Mouse (Mus musculus): Measurements from ENCODE around the gene Mtmr14.

Mtmr14 gene

GRCm38 (mm10) chr6:113276846-113277245 is 39.2 kb downstream of the Mtmr14 start:
- in situ Hi-C loops (cut with MseI, MboI) = no loop called here

- in situ Hi-C loops (cut with MseI, MboI) = no loop called here
These were observed 44.0 kb downstream of the Mtmr14 start for GRCm38 (mm10) chr6:113281676-113282075.

GRCm38 (mm10) chr6:113282101-113282802 is 44.6 kb downstream of the Mtmr14 start, which contains the start of gene Cpne9:
TSS of gene Cpne9 (plus strand) at chr6:113282307.
- in situ Hi-C loops (cut with MseI, MboI) = no loop called here

GRCm38 (mm10) chr6:113282969-113283368 is 45.3 kb downstream of the Mtmr14 start:
- in situ Hi-C loops (cut with MseI, MboI) = no loop called here

DNA sequence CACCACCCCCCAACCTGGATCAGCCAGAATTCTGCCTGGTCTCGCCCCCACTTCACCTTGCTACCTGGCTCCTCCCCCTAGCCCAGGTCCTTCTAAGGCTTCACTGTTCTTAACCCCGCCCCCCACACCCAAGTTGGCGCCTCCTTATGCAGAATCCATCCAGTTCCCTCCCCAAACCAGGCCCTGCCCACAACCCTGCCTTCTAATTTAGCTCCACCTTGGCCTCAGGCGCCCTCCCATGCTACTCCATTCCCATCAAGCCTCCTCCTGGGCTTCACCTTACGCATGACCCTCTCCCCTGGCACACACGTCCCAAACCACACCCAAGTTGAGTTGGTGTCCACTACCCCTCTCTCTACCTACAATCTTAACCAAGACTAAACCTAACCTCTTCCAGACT is 45.9 kb downstream of the Mtmr14 start:
- in situ Hi-C loops (cut with MseI, MboI) = no loop called here

GRCm38 (mm10) chr6:113284931-113285330 is 47.3 kb downstream of the Mtmr14 start:
- in situ Hi-C loops (cut with MseI, MboI) = no loop called here

GRCm38 (mm10) chr6:113286316-113286715 is 48.7 kb downstream of the Mtmr14 start:
- in situ Hi-C loops (cut with MseI, MboI) = no loop called here

GRCm38 (mm10) chr6:113287236-113287635 is 49.6 kb downstream of the Mtmr14 start:
- in situ Hi-C loops (cut with MseI, MboI) = no loop called here

DNA sequence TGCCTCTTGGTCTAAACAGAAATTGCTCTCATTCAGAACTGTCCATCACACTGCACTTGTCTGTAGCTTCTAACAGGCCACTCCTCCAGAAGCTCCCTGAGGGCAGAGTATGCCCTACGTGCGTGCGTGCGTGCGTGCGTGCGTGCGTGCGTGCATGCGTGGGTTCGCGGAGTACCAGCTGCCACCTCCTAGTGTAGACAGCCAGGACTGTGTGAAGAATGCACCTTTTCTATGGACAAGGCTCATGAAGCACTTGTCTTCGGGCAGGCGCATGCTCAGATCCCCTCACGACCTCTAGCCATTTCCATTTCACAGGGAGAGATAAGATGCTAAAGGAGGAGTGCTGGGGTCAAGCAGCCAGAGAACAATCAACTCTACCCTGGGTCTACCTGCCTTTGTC is 51.7 kb downstream of the Mtmr14 start:
- in situ Hi-C loops (cut with MseI, MboI) = no loop called here

- in situ Hi-C loops (cut with MseI, MboI) = no loop called here
These were observed 52.7 kb downstream of the Mtmr14 start for GRCm38 (mm10) chr6:113290346-113290745.

GRCm38 (mm10) chr6:113292938-113293337 is 55.3 kb downstream of the Mtmr14 start:
- in situ Hi-C loops (cut with MseI, MboI) = no loop called here

DNA sequence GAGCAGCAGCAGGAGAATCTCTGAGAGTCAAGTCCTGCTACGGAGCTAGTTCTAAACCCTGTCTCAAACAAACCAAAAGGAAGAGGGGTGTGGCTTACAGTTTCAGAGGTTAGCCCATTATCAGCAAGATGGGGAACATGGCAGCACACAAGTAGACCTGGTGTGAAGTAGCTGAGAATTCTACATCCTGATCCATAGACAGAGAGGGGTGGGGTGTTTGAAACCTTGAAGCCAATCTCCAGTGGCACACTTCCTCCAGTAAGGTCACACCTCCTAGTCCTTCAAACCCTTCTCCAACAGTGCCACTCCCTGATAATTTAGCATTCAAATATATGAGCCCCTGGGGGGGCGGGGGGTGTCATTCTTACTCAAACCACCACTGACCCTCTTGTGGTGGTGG is 58.4 kb downstream of the Mtmr14 start:
- in situ Hi-C loops (cut with MseI, MboI) = no loop called here

GRCm38 (mm10) chr6:113296639-113297038 is 59.0 kb downstream of the Mtmr14 start:
- in situ Hi-C loops (cut with MseI, MboI) = no loop called here

GRCm38 (mm10) chr6:113301350-113301749 is 63.7 kb downstream of the Mtmr14 start:
- in situ Hi-C loops (cut with MseI, MboI) = no loop called here

GRCm38 (mm10) chr6:113302258-113302657 is 64.6 kb downstream of the Mtmr14 start:
- in situ Hi-C loops (cut with MseI, MboI) = no loop called here

DNA sequence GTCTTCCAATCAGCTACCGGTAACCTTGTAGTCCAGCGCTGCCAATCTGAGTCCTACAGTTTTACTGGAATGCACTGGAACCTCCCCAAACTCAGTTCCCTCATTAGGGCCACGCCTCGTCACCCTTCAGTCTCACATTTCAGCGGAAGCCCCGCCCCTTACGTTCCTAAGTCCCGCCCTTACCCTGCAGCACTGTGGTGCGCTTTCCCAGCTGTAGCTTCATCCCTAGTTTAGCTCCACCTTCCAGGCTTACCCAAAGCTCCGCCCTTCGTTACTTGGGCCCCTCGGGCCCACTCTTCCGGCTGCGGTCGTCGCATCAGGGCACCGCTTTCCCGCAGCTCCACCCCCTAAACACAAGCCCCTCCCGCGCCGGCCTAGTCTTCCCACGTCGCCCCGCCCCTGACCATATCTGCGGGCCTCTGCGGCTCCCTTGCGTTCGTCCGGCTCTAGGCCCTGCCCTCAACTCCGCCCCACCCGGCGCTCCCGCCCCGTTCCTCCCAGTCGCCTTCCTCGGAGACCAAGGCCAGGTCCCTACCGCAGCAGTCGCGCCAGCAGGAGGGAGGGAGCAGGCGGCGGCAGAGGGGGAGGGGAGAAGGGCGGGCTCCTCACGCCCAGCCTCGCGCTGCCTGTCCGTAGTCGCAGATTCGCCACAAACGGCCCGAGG is 68.8 kb downstream of the Mtmr14 start:
- in situ Hi-C loops (cut with MseI, MboI) = no loop called here

- in situ Hi-C loops (cut with MseI, MboI) = no loop called here
These were observed 69.3 kb downstream of the Mtmr14 start, which contains the start of gene Brpf1 for GRCm38 (mm10) chr6:113306986-113307349. TSS of gene Brpf1 (plus strand) at chr6:113307137.

- in situ Hi-C loops (cut with MseI, MboI) = no loop called here
These were observed 70.0 kb downstream of the Mtmr14 start for GRCm38 (mm10) chr6:113307481-113308121.

DNA sequence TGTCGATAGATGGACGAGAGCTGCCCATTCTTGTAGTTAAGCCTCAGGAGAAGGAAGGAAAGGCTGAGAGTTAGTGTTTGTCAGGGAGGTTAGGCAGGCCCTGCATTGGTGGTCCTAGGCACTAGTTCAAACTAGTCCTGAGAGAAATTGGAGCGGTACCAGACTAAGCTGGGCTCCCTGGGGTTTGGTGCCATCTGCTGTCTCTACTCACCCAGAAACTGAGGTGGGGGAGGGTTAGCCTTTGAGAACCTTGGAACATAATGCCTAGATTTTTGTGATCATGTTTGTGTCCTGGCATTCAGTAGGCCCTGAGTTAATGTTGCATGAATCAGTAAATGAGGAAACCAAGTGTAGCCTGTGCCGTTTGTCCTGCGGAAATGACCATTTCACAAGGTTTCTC is 70.5 kb downstream of the Mtmr14 start:
- in situ Hi-C loops (cut with MseI, MboI) = no loop called here

- in situ Hi-C loops (cut with MseI, MboI) = no loop called here
These were observed 78.3 kb downstream of the Mtmr14 start for GRCm38 (mm10) chr6:113315972-113316371.

- in situ Hi-C loops (cut with MseI, MboI) = no loop called here
These were observed 89.1 kb downstream of the Mtmr14 start, which contains the start of gene Ogg1 for GRCm38 (mm10) chr6:113326533-113327315. TSS of gene Ogg1 (plus strand) at chr6:113326972.

DNA sequence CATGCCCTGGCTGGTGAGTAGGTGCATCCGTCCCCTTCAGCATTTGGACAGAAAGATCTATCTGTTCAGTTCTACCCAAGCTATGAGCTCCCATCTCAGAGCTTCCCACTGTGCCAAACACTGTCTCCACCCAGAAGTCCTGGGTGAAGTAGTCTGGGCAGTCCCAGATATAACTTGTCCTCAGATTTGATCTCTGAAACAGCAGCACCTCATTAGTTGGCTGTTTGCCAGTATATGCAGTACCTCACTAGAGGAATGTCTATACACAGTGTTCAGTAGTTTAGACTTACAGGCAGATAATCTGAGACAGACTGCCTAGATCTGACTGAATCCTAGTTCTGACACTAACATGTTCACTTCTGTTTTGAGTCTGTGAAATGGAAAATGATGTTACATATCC is 91.8 kb downstream of the Mtmr14 start:
- in situ Hi-C loops (cut with MseI, MboI) = no loop called here
